Mouse (Mus musculus): Measurements from ENCODE around the gene Tbc1d4. TPM values are rescaled to one million over a fixed set of nuclear protein-coding genes. Genes with fewer than 3 reads are reported as not detected.

Tbc1d4 gene
- polyA plus RNA-seq, 1 experiment from 2014 or later: 20.5 TPM

GRCm38 (mm10) chr14:101640153-101640843 is 31.3 kb upstream of the Tbc1d4 start, which contains the start of gene Commd6:
Gene Commd6, minus strand, starts transcription at chr14:101640686.
- under 1% methylated on average over 39 of the region's 39 CpGs for WGBS
- peak within 1 kb of the TSS; percentile 90 for H3K4me2 ChIP-seq (ENCODE audit: low read length)

GRCm38 (mm10) chr14:101637381-101637780 is 28.4 kb upstream of the Tbc1d4 start:
- no peak overlapping the region for H3K4me2 ChIP-seq (ENCODE audit: low read length)
- no peak overlapping the region for H3K9ac ChIP-seq (ENCODE audit: low read length)
- no peak overlapping the region for H3K27ac ChIP-seq (replicated peaks in 1 of 2; ENCODE audit: control insufficient read depth in 1 of 2, insufficient read depth in 1 of 2, low read depth in 2 of 2, low read length in 2 of 2)
- WGBS: 85% methylated on average over 6 of the region's 6 CpGs
- no peak overlapping the region for H3K4me3 ChIP-seq (ENCODE audit: control insufficient read depth in 1 of 2, insufficient read depth in 1 of 2, low read depth in 1 of 2, low read length in 2 of 2)
- H3K4me1 ChIP-seq (ENCODE audit: control insufficient read depth in 2 of 2, insufficient read depth in 2 of 2, low read length in 2 of 2): peaks cover 0 to 8% of the 10 kb centered on the region in 2 experiments; a peak in 1 of 4 replicates
- H3K9me3 ChIP-seq (ENCODE audit: control insufficient read depth, low read length): no peaks in the 10 kb centered on the region
- ATAC-seq (ENCODE audit: insufficient number of reproducible peaks, insufficient read depth, low FRiP score, low read depth): no peak
- H3K27me3 ChIP-seq (ENCODE audit: control insufficient read depth, insufficient read depth, low read length): no peaks in the 10 kb centered on the region
- H3K36me3 ChIP-seq (ENCODE audit: control insufficient read depth, insufficient read depth, low read length): peaks cover 33% of the 10 kb centered on the region

More at GRCm38 (mm10) chr14:101640153-101640843, 31.3 kb upstream of the Tbc1d4 start, which contains the start of gene Commd6:
- Histone ChIP-seq H3K36me3 (ENCODE audit: control insufficient read depth, insufficient read depth, low read length) (peaks cover 10% of the 10 kb centered on the region), H3K4me3 (ENCODE audit: control insufficient read depth in 1 of 2, insufficient read depth in 1 of 2, low read depth in 1 of 2, low read length in 2 of 2) (peak within 1 kb of the TSS; percentile 83 to 87), H3K9me3 (ENCODE audit: control insufficient read depth, low read length) (no peaks in the 10 kb centered on the region), H3K27ac (replicated peaks in 1 of 2; ENCODE audit: control insufficient read depth in 1 of 2, insufficient read depth in 1 of 2, low read depth in 2 of 2, low read length in 2 of 2) (peak within 1 kb of the TSS; percentile 74 to 79), H3K9ac (ENCODE audit: low read length) (peak within 1 kb of the TSS; percentile 82), H3K4me1 (ENCODE audit: control insufficient read depth in 2 of 2, insufficient read depth in 2 of 2, low read length in 2 of 2) (peaks cover 0 to 8% of the 10 kb centered on the region in 2 experiments; a peak in 1 of 4 replicates), H3K27me3 (ENCODE audit: control insufficient read depth, insufficient read depth, low read length) (no peaks in the 10 kb centered on the region)
- ATAC-seq (ENCODE audit: insufficient number of reproducible peaks, insufficient read depth, low FRiP score, low read depth): peak; percentile 95

- Histone ChIP-seq H3K9ac (ENCODE audit: low read length) (no peak overlapping the region), H3K36me3 (ENCODE audit: control insufficient read depth, insufficient read depth, low read length) (peaks cover 33% of the 10 kb centered on the region), H3K27ac (replicated peaks in 1 of 2; ENCODE audit: control insufficient read depth in 1 of 2, insufficient read depth in 1 of 2, low read depth in 2 of 2, low read length in 2 of 2) (no peak overlapping the region), H3K4me2 (ENCODE audit: low read length) (no peak overlapping the region), H3K4me1 (ENCODE audit: control insufficient read depth in 2 of 2, insufficient read depth in 2 of 2, low read length in 2 of 2) (peaks cover 0 to 8% of the 10 kb centered on the region in 2 experiments; a peak in 1 of 4 replicates), H3K9me3 (ENCODE audit: control insufficient read depth, low read length) (no peaks in the 10 kb centered on the region), H3K27me3 (ENCODE audit: control insufficient read depth, insufficient read depth, low read length) (no peaks in the 10 kb centered on the region), H3K4me3 (ENCODE audit: control insufficient read depth in 1 of 2, insufficient read depth in 1 of 2, low read depth in 1 of 2, low read length in 2 of 2) (no peak overlapping the region)
- no peak for ATAC-seq (ENCODE audit: insufficient number of reproducible peaks, insufficient read depth, low FRiP score, low read depth)
- 100% methylated on average over 1 of the region's 1 CpGs for WGBS
Measured at GRCm38 (mm10) chr14:101635765-101636164, 26.8 kb upstream of the Tbc1d4 start.

DNA sequence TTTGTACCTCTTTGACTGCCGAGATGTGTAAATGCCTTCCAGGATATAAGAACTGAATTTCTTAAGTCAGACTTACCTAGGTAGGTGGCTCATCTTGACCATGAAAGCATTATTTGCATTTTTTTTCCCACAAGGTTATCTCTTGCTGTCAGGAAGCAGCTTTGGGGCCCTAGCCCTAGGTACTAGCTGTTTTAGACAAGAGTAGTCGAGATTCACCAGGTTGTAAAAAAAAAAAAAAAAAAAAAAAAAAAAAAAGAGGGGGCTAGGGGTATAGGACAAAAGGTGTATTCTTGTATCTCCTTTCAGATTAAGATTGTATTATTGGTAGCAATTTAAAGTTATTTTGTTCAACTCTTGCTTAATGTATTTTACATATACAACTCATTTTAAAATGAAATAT is 21.6 kb upstream of the Tbc1d4 start:
- WGBS: 75% methylated on average over 2 of the region's 2 CpGs
- Histone ChIP-seq H3K9ac (ENCODE audit: low read length) (no peak overlapping the region), H3K4me2 (ENCODE audit: low read length) (no peak overlapping the region), H3K27ac (replicated peaks in 1 of 2; ENCODE audit: control insufficient read depth in 1 of 2, insufficient read depth in 1 of 2, low read depth in 2 of 2, low read length in 2 of 2) (no peak overlapping the region), H3K4me1 (ENCODE audit: control insufficient read depth in 2 of 2, insufficient read depth in 2 of 2, low read length in 2 of 2) (no peaks in the 10 kb centered on the region), H3K36me3 (ENCODE audit: control insufficient read depth, insufficient read depth, low read length) (peaks cover 26% of the 10 kb centered on the region), H3K4me3 (ENCODE audit: control insufficient read depth in 1 of 2, insufficient read depth in 1 of 2, low read depth in 1 of 2, low read length in 2 of 2) (no peak overlapping the region), H3K27me3 (ENCODE audit: control insufficient read depth, insufficient read depth, low read length) (no peaks in the 10 kb centered on the region), H3K9me3 (ENCODE audit: control insufficient read depth, low read length) (no peaks in the 10 kb centered on the region)
- ATAC-seq (ENCODE audit: insufficient number of reproducible peaks, insufficient read depth, low FRiP score, low read depth): no peak

DNA sequence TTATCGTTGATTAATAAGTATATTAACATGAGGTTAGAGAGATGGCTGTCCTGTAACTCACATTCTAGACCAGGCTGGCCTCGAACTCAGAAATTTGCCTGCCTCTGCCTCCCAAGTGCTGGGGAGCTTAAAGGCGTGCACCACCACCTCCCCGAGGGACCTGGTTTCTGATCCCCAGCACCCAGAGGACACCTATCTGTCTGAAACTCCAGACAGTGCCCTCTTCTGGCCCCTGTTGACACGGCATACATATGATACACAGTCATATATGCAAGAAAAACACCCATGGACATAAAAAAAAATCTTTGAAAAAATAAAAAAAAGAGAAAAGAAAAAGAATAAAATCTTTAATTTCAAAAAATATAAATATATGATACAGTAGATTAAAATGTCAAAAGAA is 8.7 kb upstream of the Tbc1d4 start:
- Histone ChIP-seq H3K27ac (replicated peaks in 1 of 2; ENCODE audit: control insufficient read depth in 1 of 2, insufficient read depth in 1 of 2, low read depth in 2 of 2, low read length in 2 of 2) (no peak overlapping the region), H3K9me3 (ENCODE audit: control insufficient read depth, low read length) (no peaks in the 10 kb centered on the region), H3K9ac (ENCODE audit: low read length) (no peak overlapping the region), H3K4me3 (ENCODE audit: control insufficient read depth in 1 of 2, insufficient read depth in 1 of 2, low read depth in 1 of 2, low read length in 2 of 2) (no peak overlapping the region), H3K4me1 (ENCODE audit: control insufficient read depth in 2 of 2, insufficient read depth in 2 of 2, low read length in 2 of 2) (peaks cover 2 to 11% of the 10 kb centered on the region in 2 experiments), H3K27me3 (ENCODE audit: control insufficient read depth, insufficient read depth, low read length) (no peaks in the 10 kb centered on the region), H3K4me2 (ENCODE audit: low read length) (no peak overlapping the region), H3K36me3 (ENCODE audit: control insufficient read depth, insufficient read depth, low read length) (no peaks in the 10 kb centered on the region)
- ATAC-seq (ENCODE audit: insufficient number of reproducible peaks, insufficient read depth, low FRiP score, low read depth): no peak
- WGBS: 88% methylated on average over 5 of the region's 5 CpGs

GRCm38 (mm10) chr14:101616178-101616577 is 7.2 kb upstream of the Tbc1d4 start:
- H3K4me2 ChIP-seq (ENCODE audit: low read length): no peak overlapping the region
- 63% methylated on average over 9 of the region's 9 CpGs for WGBS
- H3K9me3 ChIP-seq (ENCODE audit: control insufficient read depth, low read length): no peaks in the 10 kb centered on the region
- no peak overlapping the region for H3K4me3 ChIP-seq (ENCODE audit: control insufficient read depth in 1 of 2, insufficient read depth in 1 of 2, low read depth in 1 of 2, low read length in 2 of 2)
- H3K9ac ChIP-seq (ENCODE audit: low read length): no peak overlapping the region
- H3K27ac ChIP-seq (replicated peaks in 1 of 2; ENCODE audit: control insufficient read depth in 1 of 2, insufficient read depth in 1 of 2, low read depth in 2 of 2, low read length in 2 of 2): no peak overlapping the region
- ATAC-seq (ENCODE audit: insufficient number of reproducible peaks, insufficient read depth, low FRiP score, low read depth): no peak
- no peaks in the 10 kb centered on the region for H3K36me3 ChIP-seq (ENCODE audit: control insufficient read depth, insufficient read depth, low read length)
- no peaks in the 10 kb centered on the region for H3K27me3 ChIP-seq (ENCODE audit: control insufficient read depth, insufficient read depth, low read length)
- peaks cover 2 to 11% of the 10 kb centered on the region in 2 experiments for H3K4me1 ChIP-seq (ENCODE audit: control insufficient read depth in 2 of 2, insufficient read depth in 2 of 2, low read length in 2 of 2)

GRCm38 (mm10) chr14:101613206-101613605 is 4.2 kb upstream of the Tbc1d4 start:
- Histone ChIP-seq H3K4me2 (ENCODE audit: low read length) (no peak overlapping the region), H3K27me3 (ENCODE audit: control insufficient read depth, insufficient read depth, low read length) (no peaks in the 10 kb centered on the region), H3K4me1 (ENCODE audit: control insufficient read depth in 2 of 2, insufficient read depth in 2 of 2, low read length in 2 of 2) (peaks cover 2 to 11% of the 10 kb centered on the region in 2 experiments), H3K9ac (ENCODE audit: low read length) (no peak overlapping the region), H3K36me3 (ENCODE audit: control insufficient read depth, insufficient read depth, low read length) (no peaks in the 10 kb centered on the region), H3K9me3 (ENCODE audit: control insufficient read depth, low read length) (no peaks in the 10 kb centered on the region), H3K4me3 (ENCODE audit: control insufficient read depth in 1 of 2, insufficient read depth in 1 of 2, low read depth in 1 of 2, low read length in 2 of 2) (no peak overlapping the region), H3K27ac (replicated peaks in 1 of 2; ENCODE audit: control insufficient read depth in 1 of 2, insufficient read depth in 1 of 2, low read depth in 2 of 2, low read length in 2 of 2) (no peak overlapping the region)
- WGBS: 88% methylated on average over 1 of the region's 1 CpGs
- no peak for ATAC-seq (ENCODE audit: insufficient number of reproducible peaks, insufficient read depth, low FRiP score, low read depth)

Data from heart, embryonic 14.5 days (tissue).